Mouse (Mus musculus): ENCODE measurements around the gene Lyve1. TPM values are rescaled to one million over a fixed set of nuclear protein-coding genes. Genes with fewer than 3 reads are reported as not detected.
A peak's percentile ranks its signal among the peaks of the same experiment; 100 is the strongest.

Lyve1 gene
- polyA plus RNA-seq, 1 experiment from 2014 or later, result 26.9 TPM

DNA sequence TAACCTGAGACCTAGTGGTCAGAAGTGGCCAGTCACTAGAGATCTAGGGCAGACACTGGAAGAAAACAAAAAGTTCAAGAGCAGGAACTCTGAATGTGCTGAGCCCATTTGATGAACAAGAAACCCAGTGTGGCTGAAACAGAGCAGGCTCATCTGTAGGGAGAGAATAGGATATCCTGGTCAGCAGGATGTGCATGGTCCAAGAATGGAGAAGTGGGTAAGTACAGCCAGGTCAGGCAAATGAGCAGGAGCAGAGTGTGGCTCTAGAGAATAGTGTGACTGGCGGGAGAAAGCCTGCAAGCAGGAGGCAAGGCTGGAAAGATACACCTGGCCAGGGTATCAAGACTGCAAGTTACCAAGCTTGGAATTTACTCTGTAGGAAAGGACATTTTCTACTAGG lies 7.4 kb downstream of the Lyve1 start:
- 73% methylated on average over 1 of the region's 1 CpGs for WGBS
- Histone ChIP-seq H3K4me1 (replicated peaks; ENCODE audit: control insufficient read depth, insufficient read depth, low read length) (peaks cover 13% of the 10 kb centered on the region), H3K36me3 (ENCODE audit: control insufficient read depth, insufficient read depth) (no peaks in the 10 kb centered on the region), H3K9me3 (ENCODE audit: control insufficient read depth) (no peaks in the 10 kb centered on the region), H3K9ac (ENCODE audit: low read depth, low read length) (no peak overlapping the region), H3K27me3 (replicated peaks; ENCODE audit: control insufficient read depth, insufficient read depth, low read length) (no peaks in the 10 kb centered on the region), H3K4me2 (replicated peaks; ENCODE audit: low read depth) (no peak overlapping the region), H3K27ac (ENCODE audit: low read depth, low read length) (no peak overlapping the region), H3K4me3 (ENCODE audit: low read depth, low read length) (no peak overlapping the region)
- no peak for ATAC-seq
- TF ChIP-seq CTCF (IDR thresholded peaks at IDR 0.05; ENCODE audit: low read depth), result no peak

DNA sequence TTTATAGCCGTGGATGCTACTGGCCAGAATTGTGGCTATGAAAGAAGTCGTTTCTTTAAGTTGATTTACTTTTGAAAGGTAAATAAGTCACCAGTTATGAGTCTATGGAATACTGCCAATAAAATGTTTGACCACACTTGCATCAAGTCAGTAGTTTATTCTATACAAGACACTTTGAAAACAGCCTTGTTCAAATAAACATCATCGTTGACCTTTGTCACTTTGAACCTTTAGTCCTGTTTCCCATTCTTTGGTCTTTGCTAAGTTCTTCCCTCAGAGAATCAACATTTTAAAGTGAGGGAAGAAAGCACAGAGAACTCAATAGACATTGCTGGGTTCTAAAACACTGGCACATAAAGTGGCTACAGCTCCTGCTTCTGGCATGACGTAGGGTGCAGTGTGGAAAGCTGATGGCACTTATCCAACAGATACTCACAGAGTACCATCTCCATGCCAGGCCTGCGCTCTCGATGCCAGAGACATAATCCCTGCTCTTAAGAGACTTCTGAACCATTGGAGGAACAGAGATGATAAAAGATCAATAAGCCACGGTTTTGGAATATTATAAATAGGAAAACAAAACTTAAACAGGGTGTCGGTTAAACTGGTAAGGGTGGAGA lies 8.0 kb downstream of the Lyve1 start:
- no peaks in the 10 kb centered on the region for H3K9me3 ChIP-seq (ENCODE audit: control insufficient read depth)
- no peak for TF ChIP-seq CTCF (IDR thresholded peaks at IDR 0.05; ENCODE audit: low read depth)
- no peak overlapping the region for H3K4me2 ChIP-seq (replicated peaks; ENCODE audit: low read depth)
- no peaks in the 10 kb centered on the region for H3K36me3 ChIP-seq (ENCODE audit: control insufficient read depth, insufficient read depth)
- WGBS, result 54% methylated on average over 8 of the region's 8 CpGs
- ATAC-seq, result no peak
- no peak overlapping the region for H3K9ac ChIP-seq (ENCODE audit: low read depth, low read length)
- no peak overlapping the region for H3K27ac ChIP-seq (ENCODE audit: low read depth, low read length)
- H3K27me3 ChIP-seq (replicated peaks; ENCODE audit: control insufficient read depth, insufficient read depth, low read length), result no peaks in the 10 kb centered on the region
- H3K4me3 ChIP-seq (ENCODE audit: low read depth, low read length), result no peak overlapping the region
- peaks cover 10% of the 10 kb centered on the region for H3K4me1 ChIP-seq (replicated peaks; ENCODE audit: control insufficient read depth, insufficient read depth, low read length)

DNA sequence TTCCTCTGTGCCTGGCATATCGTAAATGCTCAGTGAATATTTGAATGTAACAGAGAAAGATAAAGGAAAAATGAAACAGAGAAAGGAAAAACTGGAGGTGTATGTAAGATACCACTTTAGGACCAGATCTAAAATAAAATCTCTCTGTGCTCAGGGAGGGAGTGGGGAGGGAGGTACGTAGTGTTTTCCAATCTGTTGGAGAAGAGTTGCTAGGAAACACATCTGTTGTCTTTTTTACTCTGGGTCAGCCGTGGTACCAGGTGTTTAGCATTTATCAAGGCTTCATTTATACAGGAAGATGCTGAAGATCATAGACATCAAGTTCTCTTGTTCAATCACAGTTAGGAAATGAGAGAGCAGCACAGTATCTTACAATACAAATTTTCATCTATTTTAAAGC lies 8.5 kb downstream of the Lyve1 start:
- H3K9ac ChIP-seq (ENCODE audit: low read depth, low read length), result no peak overlapping the region
- ATAC-seq, result no peak
- H3K4me1 ChIP-seq (replicated peaks; ENCODE audit: control insufficient read depth, insufficient read depth, low read length), result peaks cover 5% of the 10 kb centered on the region
- H3K4me3 ChIP-seq (ENCODE audit: low read depth, low read length), result no peak overlapping the region
- TF ChIP-seq CTCF (IDR thresholded peaks at IDR 0.05; ENCODE audit: low read depth), result no peak
- no peak overlapping the region for H3K27ac ChIP-seq (ENCODE audit: low read depth, low read length)
- H3K9me3 ChIP-seq (ENCODE audit: control insufficient read depth), result no peaks in the 10 kb centered on the region
- H3K27me3 ChIP-seq (replicated peaks; ENCODE audit: control insufficient read depth, insufficient read depth, low read length), result no peaks in the 10 kb centered on the region
- WGBS, result 43% methylated on average over 3 of the region's 3 CpGs
- H3K4me2 ChIP-seq (replicated peaks; ENCODE audit: low read depth), result no peak overlapping the region
- no peaks in the 10 kb centered on the region for H3K36me3 ChIP-seq (ENCODE audit: control insufficient read depth, insufficient read depth)

DNA sequence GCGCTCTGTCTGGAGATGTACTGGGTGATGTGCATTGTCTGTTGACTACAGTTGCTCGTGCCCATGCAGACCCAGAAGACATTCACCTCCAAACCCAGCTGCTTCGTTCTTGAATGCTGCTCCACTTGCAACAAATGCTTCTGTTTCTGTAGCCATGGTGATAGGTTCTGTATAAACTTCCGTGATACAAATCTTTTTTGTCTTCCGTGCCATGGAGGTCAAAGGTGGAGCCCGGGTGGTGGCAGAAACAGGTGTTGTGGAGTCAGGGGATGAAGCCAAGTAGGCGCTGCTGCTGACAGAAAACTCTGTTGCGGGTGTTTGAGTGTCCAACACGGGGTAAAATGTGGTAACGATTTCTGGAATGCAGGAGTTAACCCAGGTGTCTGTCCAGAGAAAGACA lies 9.4 kb downstream of the Lyve1 start:
- no peak overlapping the region for H3K27ac ChIP-seq (ENCODE audit: low read depth, low read length)
- no peak overlapping the region for H3K4me3 ChIP-seq (ENCODE audit: low read depth, low read length)
- no peaks in the 10 kb centered on the region for H3K27me3 ChIP-seq (replicated peaks; ENCODE audit: control insufficient read depth, insufficient read depth, low read length)
- H3K4me2 ChIP-seq (replicated peaks; ENCODE audit: low read depth), result no peak overlapping the region
- H3K4me1 ChIP-seq (replicated peaks; ENCODE audit: control insufficient read depth, insufficient read depth, low read length), result no peaks in the 10 kb centered on the region
- TF ChIP-seq CTCF (IDR thresholded peaks at IDR 0.05; ENCODE audit: low read depth), result no peak
- no peaks in the 10 kb centered on the region for H3K36me3 ChIP-seq (ENCODE audit: control insufficient read depth, insufficient read depth)
- no peak for ATAC-seq
- WGBS, result 46% methylated on average over 10 of the region's 10 CpGs
- H3K9me3 ChIP-seq (ENCODE audit: control insufficient read depth), result no peaks in the 10 kb centered on the region
- H3K9ac ChIP-seq (ENCODE audit: low read depth, low read length), result no peak overlapping the region

DNA sequence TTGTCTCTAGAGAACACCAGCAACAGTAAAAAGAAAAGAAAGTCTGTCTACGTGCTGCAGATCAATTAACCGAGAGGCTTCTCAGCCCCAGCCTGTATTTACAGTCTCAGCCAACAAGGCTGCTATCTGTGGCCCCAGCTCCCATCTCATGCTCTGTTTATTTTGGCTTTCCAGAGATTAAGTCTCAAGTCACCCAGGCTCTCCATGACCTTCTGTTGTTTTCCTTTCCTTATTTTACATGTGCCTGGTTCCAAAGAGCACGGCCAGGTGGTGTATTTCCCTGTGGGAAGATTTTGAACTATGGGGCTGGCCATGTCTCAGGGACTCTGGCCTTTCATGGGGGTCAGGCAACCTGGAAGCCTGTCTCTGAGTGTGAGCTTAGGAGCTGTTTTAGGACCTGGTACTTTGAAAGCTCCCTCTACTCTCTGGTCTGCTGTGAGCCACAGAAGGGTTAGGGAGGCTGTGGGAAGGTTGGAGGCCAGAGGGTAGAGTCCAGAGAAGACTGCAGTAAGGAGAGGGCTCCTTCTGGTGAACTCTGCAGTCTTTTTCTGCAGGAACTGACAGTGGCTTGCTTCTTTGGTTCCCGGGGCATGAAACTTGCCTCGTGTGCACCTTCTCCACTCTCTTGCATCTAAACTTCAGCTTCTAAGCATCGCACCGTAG lies 11.4 kb downstream of the Lyve1 start:
- H3K9me3 ChIP-seq (ENCODE audit: control insufficient read depth), result no peaks in the 10 kb centered on the region
- peak overlapping the region; percentile 69 for H3K27ac ChIP-seq (ENCODE audit: low read depth, low read length)
- H3K4me3 ChIP-seq (ENCODE audit: low read depth, low read length), result no peak overlapping the region
- ATAC-seq, result peak; percentile 57
- H3K9ac ChIP-seq (ENCODE audit: low read depth, low read length), result no peak overlapping the region
- H3K27me3 ChIP-seq (replicated peaks; ENCODE audit: control insufficient read depth, insufficient read depth, low read length), result no peaks in the 10 kb centered on the region
- no peaks in the 10 kb centered on the region for H3K36me3 ChIP-seq (ENCODE audit: control insufficient read depth, insufficient read depth)
- no peaks in the 10 kb centered on the region for H3K4me1 ChIP-seq (replicated peaks; ENCODE audit: control insufficient read depth, insufficient read depth, low read length)
- WGBS, result 47% methylated on average over 7 of the region's 7 CpGs
- no peak overlapping the region for H3K4me2 ChIP-seq (replicated peaks; ENCODE audit: low read depth)
- TF ChIP-seq CTCF (IDR thresholded peaks at IDR 0.05; ENCODE audit: low read depth), result no peak

DNA sequence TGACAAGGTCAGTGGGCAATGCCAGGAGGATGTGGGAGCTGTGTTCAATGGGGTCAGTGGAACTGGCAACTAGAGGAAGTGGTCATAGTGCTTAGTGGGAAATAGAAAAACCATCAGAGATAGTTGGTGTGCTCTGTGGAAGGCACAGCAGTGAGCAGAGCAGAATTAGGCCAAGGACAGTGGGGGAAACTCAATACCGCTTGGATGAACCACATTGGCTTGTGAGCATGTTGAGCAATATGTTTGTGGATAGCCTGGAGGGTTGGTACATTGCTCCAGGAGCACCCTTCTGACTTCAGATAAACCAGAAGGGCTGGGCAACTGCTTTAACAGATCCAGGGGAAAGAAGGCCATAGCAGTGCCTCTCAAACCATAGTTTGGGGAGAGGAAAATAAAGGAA lies 14.7 kb downstream of the Lyve1 start:
- H3K9ac ChIP-seq (ENCODE audit: low read depth, low read length), result no peak overlapping the region
- no peak overlapping the region for H3K27ac ChIP-seq (ENCODE audit: low read depth, low read length)
- H3K4me1 ChIP-seq (replicated peaks; ENCODE audit: control insufficient read depth, insufficient read depth, low read length), result no peaks in the 10 kb centered on the region
- H3K36me3 ChIP-seq (ENCODE audit: control insufficient read depth, insufficient read depth), result no peaks in the 10 kb centered on the region
- H3K27me3 ChIP-seq (replicated peaks; ENCODE audit: control insufficient read depth, insufficient read depth, low read length), result no peaks in the 10 kb centered on the region
- TF ChIP-seq CTCF (IDR thresholded peaks at IDR 0.05; ENCODE audit: low read depth), result no peak
- WGBS, result 68% methylated on average over 1 of the region's 1 CpGs
- ATAC-seq, result no peak
- H3K4me2 ChIP-seq (replicated peaks; ENCODE audit: low read depth), result no peak overlapping the region
- H3K9me3 ChIP-seq (ENCODE audit: control insufficient read depth), result no peaks in the 10 kb centered on the region
- H3K4me3 ChIP-seq (ENCODE audit: low read depth, low read length), result no peak overlapping the region

Data from intestine, postnatal 0 days (tissue).